Mouse (Mus musculus) megakaryocyte-erythroid progenitor cell, adult 5-6 weeks (primary cell): Measurements from ENCODE around the gene Mst1. TPM values are rescaled to one million over a fixed set of nuclear protein-coding genes. Genes with fewer than 3 reads are reported as not detected.

Source experiments
- ATAC-seq: replicated peaks from 2 replicates; pipeline ENCODE4 v1.8.0; 2016; ENCODE audit warnings: mild to moderate bottlenecking, inconsistent platforms; ENCODE audit not compliant: severe bottlenecking, poor library complexity, low FRiP score, low TSS enrichment
- total RNA-seq, 2 experiments: library from RNA; stranded (forward) in 1 of 2; stranded (reverse) in 1 of 2; fragments of 200-1000, 215-1000 nt in 1 of 2; fragments of >200 nt in 1 of 2; fragmentation: Nextera tagmentation in 1 of 2; gene quantifications; 2 replicates each; pipeline ENCODE4 v1.2.3; 2014 to 2017

Mst1 gene
- total RNA-seq, 2 experiments from 2014 or later, result not detected

GRCm38 (mm10) chr9:108055661-108056237, 24.5 kb upstream of the Mst1 start:
- no peak for ATAC-seq

GRCm38 (mm10) chr9:108056361-108057261, 23.6 kb upstream of the Mst1 start:
- ATAC-seq, result no peak

GRCm38 (mm10) chr9:108057262-108057562, 23.0 kb upstream of the Mst1 start:
- no peak for ATAC-seq

GRCm38 (mm10) chr9:108058291-108058690, 21.9 kb upstream of the Mst1 start:
- ATAC-seq, result no peak

- ATAC-seq, result no peak
These were observed 18.1 kb upstream of the Mst1 start for GRCm38 (mm10) chr9:108062142-108062541.

- ATAC-seq, result no peak
These were observed 16.9 kb upstream of the Mst1 start for GRCm38 (mm10) chr9:108063361-108063760.

GRCm38 (mm10) chr9:108065491-108066011, 14.7 kb upstream of the Mst1 start:
- ATAC-seq, result peak; percentile 76

GRCm38 (mm10) chr9:108067199-108067598, 13.0 kb upstream of the Mst1 start:
- ATAC-seq, result no peak

- 0 out of 2 replicates have a peak, but pooled peaks have one; percentile 26 for ATAC-seq
These were observed 12.3 kb upstream of the Mst1 start for GRCm38 (mm10) chr9:108067900-108068299.

GRCm38 (mm10) chr9:108069007-108069406, 11.2 kb upstream of the Mst1 start:
- no peak for ATAC-seq

GRCm38 (mm10) chr9:108069529-108069928, 10.7 kb upstream of the Mst1 start:
- no peak for ATAC-seq

- ATAC-seq, result no peak
These were observed 8.4 kb upstream of the Mst1 start for GRCm38 (mm10) chr9:108071801-108072200.

GRCm38 (mm10) chr9:108072481-108072924, 7.7 kb upstream of the Mst1 start:
- no peak for ATAC-seq

GRCm38 (mm10) chr9:108073141-108073930, 6.9 kb upstream of the Mst1 start:
- ATAC-seq, result no peak

GRCm38 (mm10) chr9:108082549-108082948, 2.3 kb downstream of the Mst1 start:
- no peak for ATAC-seq

- peak; percentile 53 for ATAC-seq
These were observed 2.8 kb downstream of the Mst1 start, which contains the start of gene Rnf123 for GRCm38 (mm10) chr9:108082988-108083431. Gene Rnf123, minus strand, starts transcription at chr9:108083346.

- ATAC-seq, result peak; percentile 7
These were observed 3.3 kb downstream of the Mst1 start for GRCm38 (mm10) chr9:108083561-108083960.

GRCm38 (mm10) chr9:108085261-108085660, 5.0 kb downstream of the Mst1 start:
- no peak for ATAC-seq

- ATAC-seq, result no peak
These were observed 10.4 kb downstream of the Mst1 start for GRCm38 (mm10) chr9:108090611-108091120.

GRCm38 (mm10) chr9:108093586-108093985, 13.3 kb downstream of the Mst1 start:
- ATAC-seq, result no peak
